Mouse (Mus musculus) ES-Bruce4 (cell line): ENCODE measurements around the gene Ddx6.

Experiments
- CTCF ChIP-seq: IDR thresholded peaks from one replicate; pipeline ENCODE4 v1.8.1; 2011; ENCODE audit warnings: low read depth, low read length
- EP300 ChIP-seq: IDR thresholded peaks from 2 replicates; pipeline ENCODE4 v1.6.1; 2011; ENCODE audit warnings: low read depth, low read length; ENCODE audit not compliant: insufficient read depth
- POLR2A ChIP-seq: IDR thresholded peaks from one replicate; pipeline ENCODE4 v1.8.1; 2011; ENCODE audit warnings: low read length; ENCODE audit not compliant: insufficient read depth

DNA sequence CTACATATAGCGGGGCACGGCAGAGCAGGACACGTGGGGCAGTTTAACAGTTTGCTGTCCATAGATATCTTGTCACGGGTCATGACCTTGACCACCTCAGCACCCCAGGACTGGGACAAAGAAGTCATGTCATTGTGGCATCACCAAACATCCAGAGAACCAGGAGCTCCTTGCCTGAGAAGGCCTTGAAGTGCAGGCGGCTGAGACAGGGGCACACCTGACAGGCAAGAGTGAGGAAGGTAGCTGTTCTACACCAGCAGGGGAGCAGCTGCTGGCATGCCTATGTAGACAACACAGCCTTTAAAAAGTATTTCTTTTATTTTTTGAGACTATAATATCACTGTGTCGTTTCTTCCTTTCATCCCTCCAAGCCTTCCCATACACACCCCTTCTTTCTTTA is 41.7 kb downstream of the Ddx6 start:
- TF ChIP-seq CTCF (no peak), POLR2A (no peak), EP300 (no peak)
